Comparison of ENCODE assay signal across 8 mouse cellular contexts in the genomic region with DNA sequence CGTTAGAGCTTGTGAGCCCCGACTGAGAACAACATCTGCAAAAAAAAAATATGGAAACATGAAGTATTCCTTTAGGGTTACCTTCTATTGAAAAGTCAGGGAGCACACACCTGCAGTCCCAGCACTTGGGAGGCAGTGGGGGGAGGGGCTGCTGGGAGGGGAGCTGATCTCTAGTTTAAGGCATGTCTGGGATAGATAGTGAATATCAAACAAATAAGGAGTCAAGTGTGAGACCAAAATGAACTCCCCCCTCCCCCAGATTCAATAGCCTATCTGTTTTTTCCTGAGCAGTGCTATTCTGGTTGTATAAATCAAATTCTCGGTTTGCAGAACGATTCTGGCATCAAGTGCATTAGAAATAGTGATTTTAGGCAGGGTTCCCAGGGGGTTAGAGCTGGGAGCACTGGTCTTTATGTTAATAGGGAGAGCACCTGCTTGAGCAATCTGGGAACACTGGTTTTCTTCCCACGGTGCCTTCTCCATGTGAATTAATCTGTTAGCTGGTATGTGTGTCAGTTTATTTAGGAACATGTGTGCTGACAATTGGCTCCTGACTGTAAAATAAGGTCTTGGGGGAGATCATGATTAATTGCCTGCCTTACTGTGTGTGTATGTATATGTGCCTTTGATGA.
DNase-seq lines count a peak whose midpoint lies in the region; ATAC-seq and TF ChIP-seq lines count a peak whose summit lies in the region.
"Had no signal": no experiment of that assay in that cellular context is flagged by ENCODE, and none has a peak within 500 bp of the region (broad histone marks: within the 10 kb centered on the region; RNA-seq: fewer than 3 reads in every experiment).

No protein-coding gene starts in this region.

- peaks cover 53% of the 10 kb centered on the region for H3K4me1 ChIP-seq in liver, embryonic 12.5 days
- peaks cover 3% of the 10 kb centered on the region; the same call in 1 of the 2 replicates for H3K4me1 ChIP-seq in embryonic fibroblast, embryonic 13.5 days (ENCODE audit: control insufficient read depth, insufficient read depth, low read length)
- H3K4me1 ChIP-seq in hindbrain, embryonic 15.5 days (replicated peaks) = peaks cover 59% of the 10 kb centered on the region
- peaks cover 48% of the 10 kb centered on the region for H3K4me1 ChIP-seq in neural tube, embryonic 14.5 days (ENCODE audit: control insufficient read depth, insufficient read depth, low read length)

- 39% methylated on average over 5 of the region's 5 CpGs for WGBS in liver, embryonic 12.5 days (ENCODE audit: insufficient replicate concordance)
- 7% methylated on average over 5 of the region's 5 CpGs for WGBS in hindbrain, embryonic 15.5 days
- WGBS in neural tube, embryonic 14.5 days = 2% methylated on average over 5 of the region's 5 CpGs

- no peak for TF ChIP-seq POLR2A in embryonic fibroblast, embryonic 13.5 days (IDR thresholded peaks at IDR 0.05; ENCODE audit: low read depth, low read length)

- H3K4me2 ChIP-seq in liver, embryonic 12.5 days = peak overlapping the region; percentile 67; the same call in 1 of the 2 replicates
- peak overlapping the region; percentile 67 for H3K4me2 ChIP-seq in hindbrain, embryonic 15.5 days
- H3K4me2 ChIP-seq in neural tube, embryonic 14.5 days (ENCODE audit: low read depth, low read length) = peak overlapping the region; percentile 43; the same call in 1 of the 2 replicates

- H3K9me3 ChIP-seq in liver, embryonic 12.5 days (replicated peaks) = no peaks in the 10 kb centered on the region
- no peaks in the 10 kb centered on the region for H3K9me3 ChIP-seq in hindbrain, embryonic 15.5 days
- no peaks in the 10 kb centered on the region for H3K9me3 ChIP-seq in neural tube, embryonic 14.5 days (ENCODE audit: control insufficient read depth, low read length)
- H3K9me3 ChIP-seq: liver, embryonic 15.5 days had no signal

- no peak overlapping the region for H3K4me3 ChIP-seq in liver, embryonic 12.5 days
- H3K4me3 ChIP-seq in embryonic fibroblast, embryonic 13.5 days (ENCODE audit: insufficient read depth, low read length) = no peak overlapping the region
- no peak overlapping the region for H3K4me3 ChIP-seq in hindbrain, embryonic 15.5 days
- no peak overlapping the region for H3K4me3 ChIP-seq in neural tube, embryonic 14.5 days (ENCODE audit: low read depth, low read length)

- H3K36me3 ChIP-seq in liver, embryonic 12.5 days = no peaks in the 10 kb centered on the region
- H3K36me3 ChIP-seq in hindbrain, embryonic 15.5 days = no peaks in the 10 kb centered on the region
- no peaks in the 10 kb centered on the region for H3K36me3 ChIP-seq in neural tube, embryonic 14.5 days (ENCODE audit: control insufficient read depth, insufficient read depth, low read length)
- H3K36me3 ChIP-seq: liver, embryonic 15.5 days had no signal

- no peak for ATAC-seq in liver, embryonic 12.5 days
- no peak for ATAC-seq in hindbrain, embryonic 15.5 days (ENCODE audit: low FRiP score, low read depth)
- no peak for ATAC-seq in neural tube, embryonic 14.5 days (ENCODE audit: low read depth)

- H3K27me3 ChIP-seq in liver, embryonic 12.5 days (replicated peaks) = peaks cover 82% of the 10 kb centered on the region
- H3K27me3 ChIP-seq in hindbrain, embryonic 15.5 days = no peaks in the 10 kb centered on the region
- no peaks in the 10 kb centered on the region for H3K27me3 ChIP-seq in neural tube, embryonic 14.5 days (ENCODE audit: control insufficient read depth, insufficient read depth, low read length)

- no peak overlapping the region for H3K27ac ChIP-seq in liver, embryonic 12.5 days
- peak overlapping the region; percentile 66 for H3K27ac ChIP-seq in embryonic fibroblast, embryonic 13.5 days (ENCODE audit: insufficient read depth, low read length)
- H3K27ac ChIP-seq in hindbrain, embryonic 15.5 days (replicated peaks) = peak overlapping the region; percentile 81
- peak overlapping the region; percentile 74; the same call in 1 of the 2 replicates for H3K27ac ChIP-seq in neural tube, embryonic 14.5 days (ENCODE audit: low read depth, low read length)
- H3K27ac ChIP-seq: liver, embryonic 15.5 days had no signal

- 0 out of 2 replicates have a peak overlapping the region, but pooled peaks have one; percentile 17 for H3K9ac ChIP-seq in liver, embryonic 12.5 days
- 0 out of 2 replicates have a peak overlapping the region, but pooled peaks have one; percentile 41 for H3K9ac ChIP-seq in hindbrain, embryonic 15.5 days
- no peak overlapping the region for H3K9ac ChIP-seq in neural tube, embryonic 14.5 days (replicated peaks; ENCODE audit: low read depth, low read length)
- H3K9ac ChIP-seq: liver, embryonic 15.5 days had no signal

- no peak for DNase-seq in liver
- no peak for DNase-seq in thymus, postnatal 14 days
- no peak for DNase-seq in adrenal gland, postnatal 36 days

- TF ChIP-seq CTCF in embryonic fibroblast, embryonic 13.5 days (IDR thresholded peaks at IDR 0.05; ENCODE audit: borderline replicate concordance, insufficient read depth, low read length) = no peak
